Mouse (Mus musculus): ENCODE data around the gene Ptprg.
"Not testable (repeated sequence)": the region's sequence is repeated elsewhere in the genome, so short reads cannot be mapped to it uniquely, and the experiment has no call there.

Gene Ptprg

DNA sequence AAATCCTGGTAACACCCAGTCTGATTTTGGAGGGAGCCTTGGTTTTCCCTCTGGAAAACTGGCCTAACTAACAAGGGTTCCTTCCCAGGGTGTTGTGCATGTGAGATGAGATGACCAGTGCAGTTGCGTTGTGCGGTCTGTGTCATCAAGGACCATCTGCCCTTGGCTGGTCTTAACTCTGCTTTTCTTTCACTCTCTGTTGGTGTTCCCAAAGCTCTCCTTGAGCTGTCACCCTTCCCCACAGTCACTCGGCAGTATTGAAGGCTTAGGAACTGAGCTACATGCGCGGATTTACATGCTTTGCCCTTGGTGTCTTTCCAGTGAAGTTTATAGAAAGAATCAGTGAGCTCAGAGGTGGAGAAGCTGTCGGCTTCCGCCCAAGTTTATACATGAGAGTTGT lies 170.5 kb downstream of the Ptprg start:
- no peak for DNase-seq (ENCODE audit: extremely low read depth, low read depth, low spot score)

DNA sequence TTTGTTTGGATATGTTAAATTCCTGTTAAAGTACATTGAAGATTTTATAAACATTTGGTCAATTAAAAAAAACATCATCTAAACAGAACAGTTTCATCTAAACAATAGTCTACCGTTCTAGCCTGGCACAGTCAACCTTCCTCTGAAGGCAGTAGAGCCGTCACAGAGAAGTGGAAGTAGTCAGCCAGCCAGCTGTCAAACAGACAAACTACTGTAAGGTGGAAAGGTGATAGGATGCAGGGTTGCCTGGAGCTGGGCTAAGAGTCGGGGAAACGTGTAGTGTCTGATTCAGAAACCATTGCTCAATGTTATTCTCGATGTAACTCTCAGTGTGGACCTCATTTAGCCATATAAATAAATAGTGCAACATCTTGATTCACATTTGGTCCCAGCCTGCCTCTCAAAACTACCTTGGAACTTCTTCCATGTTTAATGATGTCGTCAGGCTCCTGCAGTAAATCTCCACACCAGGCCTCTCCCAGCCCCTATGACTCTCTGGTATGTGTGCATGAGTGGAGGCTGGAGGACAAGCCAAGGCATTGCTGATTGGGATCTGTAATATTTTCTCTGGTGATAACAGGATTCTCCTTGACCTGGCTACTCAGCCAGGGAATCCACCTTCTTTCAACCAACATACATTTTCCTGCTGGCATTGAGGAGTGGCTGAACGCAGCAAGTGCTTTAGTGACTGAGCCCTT lies 178.0 kb downstream of the Ptprg start:
- DNase-seq (ENCODE audit: extremely low read depth, low read depth, low spot score) = no peak

DNA sequence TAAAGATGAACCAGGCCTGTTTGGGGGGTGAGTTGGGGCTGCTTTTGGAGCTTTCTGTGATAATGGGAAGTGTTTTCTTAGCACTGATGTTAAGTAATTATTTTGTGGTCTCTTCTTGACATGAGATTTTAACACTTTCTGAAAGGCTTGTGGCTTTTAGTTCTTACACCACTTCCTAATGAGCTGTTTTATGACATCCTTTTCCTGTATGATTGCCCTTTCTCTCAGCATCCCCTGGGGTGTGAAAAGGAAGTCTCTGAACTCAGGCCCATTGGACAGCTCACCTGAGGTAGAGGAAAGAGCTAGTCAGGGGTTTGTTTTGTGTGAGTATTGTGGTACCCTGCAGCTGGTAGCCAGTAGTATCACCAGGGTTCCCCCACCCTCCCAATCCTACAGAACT lies 179.0 kb downstream of the Ptprg start:
- DNase-seq (ENCODE audit: extremely low read depth, low read depth, low spot score) = no peak

DNA sequence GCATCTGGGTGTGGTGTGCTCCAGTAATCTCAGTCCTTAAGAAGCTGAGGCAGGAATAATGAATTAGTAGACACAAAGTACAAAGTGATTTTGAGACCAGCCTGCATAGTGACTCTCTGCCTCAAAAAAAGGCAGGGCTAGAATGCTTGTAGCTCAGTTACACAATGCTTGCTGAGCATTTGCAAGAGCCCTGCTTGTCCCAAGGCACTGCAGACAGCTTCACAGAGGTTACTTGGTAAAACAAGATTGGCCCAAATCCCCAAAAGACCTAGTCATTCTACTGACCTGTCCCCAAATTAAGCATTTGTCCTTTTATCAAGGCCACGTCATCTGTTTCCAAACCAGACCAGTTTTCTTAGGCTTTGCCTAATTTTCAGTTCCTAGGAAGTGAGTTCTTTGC lies 190.4 kb downstream of the Ptprg start:
- no peak for DNase-seq (ENCODE audit: extremely low read depth, low read depth, low spot score)

DNA sequence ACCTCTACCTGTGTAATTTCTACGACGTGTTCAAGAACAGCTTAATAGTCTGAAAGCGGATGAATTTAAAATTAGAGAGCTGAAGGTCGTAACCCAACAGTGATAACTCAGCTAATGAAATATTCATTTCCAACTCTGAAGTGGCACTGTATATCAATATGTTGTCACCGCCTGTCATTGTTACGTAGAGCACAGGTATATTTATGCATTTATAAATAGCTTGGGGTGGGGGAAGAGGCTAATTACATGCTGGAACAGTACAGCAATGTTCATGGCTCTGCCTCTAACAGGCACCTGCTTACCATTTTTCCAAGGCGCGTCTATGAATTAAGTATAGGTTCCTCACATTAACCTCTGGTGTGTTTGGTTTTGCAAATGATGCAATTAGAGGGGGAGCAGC lies 199.3 kb downstream of the Ptprg start:
- no peak for DNase-seq (ENCODE audit: extremely low read depth, low read depth, low spot score)

DNA sequence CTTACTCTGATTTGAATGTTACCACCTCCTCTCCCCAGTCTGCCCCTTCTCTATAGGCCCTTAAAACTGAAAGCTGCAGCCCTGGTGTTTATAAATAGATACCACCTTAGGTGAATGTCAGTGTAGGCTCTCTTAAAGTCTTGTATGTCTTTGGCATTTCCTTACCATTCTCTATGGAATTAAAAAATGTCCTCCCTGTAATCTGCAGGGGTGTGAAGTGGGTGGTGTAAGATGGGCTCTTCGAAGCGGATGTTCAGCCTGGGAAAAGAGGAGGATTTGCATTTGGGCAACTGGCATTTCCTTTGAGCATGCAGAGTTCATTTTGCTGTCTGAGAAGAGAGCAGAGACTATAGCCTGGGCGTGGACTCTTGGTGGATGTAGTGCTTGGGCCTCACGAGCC lies 201.3 kb downstream of the Ptprg start:
- no peak for DNase-seq (ENCODE audit: extremely low read depth, low read depth, low spot score)

DNA sequence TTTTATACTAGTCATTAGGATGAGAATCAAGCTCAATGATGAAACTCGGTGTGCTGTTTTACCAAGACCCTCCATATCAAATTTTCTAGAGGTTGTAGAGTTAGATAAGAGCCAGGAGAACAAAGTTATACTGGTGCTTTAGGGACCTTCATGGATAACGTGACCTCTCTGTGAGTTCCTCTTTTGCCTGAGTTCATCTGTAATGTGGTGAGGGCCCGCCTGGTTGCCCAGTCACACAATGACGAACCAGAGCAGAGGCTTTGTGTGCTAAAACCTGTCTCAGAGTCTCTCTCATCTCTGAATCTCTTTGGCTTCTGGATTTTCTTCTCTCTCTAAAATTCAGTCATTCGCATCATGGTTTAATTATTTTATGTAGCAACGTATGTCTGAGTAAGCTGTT lies 204.9 kb downstream of the Ptprg start:
- DNase-seq (ENCODE audit: extremely low read depth, low read depth, low spot score) = no peak

DNA sequence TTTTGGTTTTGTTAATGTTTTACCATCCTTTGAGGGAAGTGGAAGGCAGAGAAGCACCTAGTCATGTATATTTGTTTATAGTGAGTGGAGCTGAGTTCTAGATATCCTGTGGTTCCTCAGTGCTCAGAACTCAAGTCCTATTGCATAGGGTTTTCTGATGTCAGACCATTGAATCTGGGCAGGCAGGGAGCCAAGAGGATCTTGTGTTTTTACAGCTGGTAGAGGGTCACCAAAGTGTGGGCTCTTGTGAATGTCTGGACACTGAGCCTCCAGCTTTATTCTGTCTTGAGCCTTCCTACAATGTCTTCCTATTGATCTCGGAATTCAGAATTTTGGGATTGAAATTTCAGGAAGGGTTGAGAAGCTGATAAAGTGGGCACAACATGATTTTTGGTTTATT lies 206.0 kb downstream of the Ptprg start:
- DNase-seq (ENCODE audit: extremely low read depth, low read depth, low spot score) = no peak

DNA sequence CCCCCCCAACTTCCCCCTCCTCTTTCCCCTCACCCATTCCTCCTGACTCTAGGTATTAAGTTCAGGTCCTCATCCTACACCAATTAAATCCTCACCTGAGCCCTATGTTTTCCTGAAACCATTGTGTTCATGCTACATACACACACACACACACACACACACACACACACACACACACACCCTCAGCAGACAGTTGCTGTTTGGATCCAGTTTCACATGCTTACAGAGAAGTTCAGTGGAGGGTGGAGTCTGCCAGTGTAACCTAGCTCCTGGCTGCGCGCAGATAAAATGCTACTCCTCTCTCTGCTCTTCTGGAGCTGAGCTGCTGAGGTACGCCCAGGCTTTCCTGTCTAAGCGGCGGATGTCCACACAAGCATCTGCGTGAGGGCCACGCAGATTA lies 209.7 kb downstream of the Ptprg start:
- DNase-seq (ENCODE audit: extremely low read depth, low read depth, low spot score) = no peak

DNA sequence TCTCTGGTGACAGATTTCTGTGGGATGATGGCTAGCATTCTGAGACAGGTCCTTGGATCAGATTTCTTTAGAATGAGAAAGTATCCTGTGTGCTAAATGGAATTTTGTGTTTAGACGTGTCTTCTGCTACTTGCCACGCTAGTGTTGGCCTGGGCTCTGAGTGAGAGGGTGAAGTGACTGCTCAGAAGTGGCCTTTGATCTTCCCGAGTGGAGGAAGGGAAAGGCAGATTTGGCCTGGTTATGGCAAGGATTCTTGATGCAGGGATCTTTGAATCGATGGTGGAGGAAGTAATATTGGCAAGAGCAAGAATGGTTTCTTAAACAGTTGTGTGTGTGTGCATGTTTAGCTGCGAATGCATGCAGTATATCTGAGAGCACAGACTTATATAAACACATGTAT lies 219.4 kb downstream of the Ptprg start:
- no peak for DNase-seq (ENCODE audit: extremely low read depth, low read depth, low spot score)

DNA sequence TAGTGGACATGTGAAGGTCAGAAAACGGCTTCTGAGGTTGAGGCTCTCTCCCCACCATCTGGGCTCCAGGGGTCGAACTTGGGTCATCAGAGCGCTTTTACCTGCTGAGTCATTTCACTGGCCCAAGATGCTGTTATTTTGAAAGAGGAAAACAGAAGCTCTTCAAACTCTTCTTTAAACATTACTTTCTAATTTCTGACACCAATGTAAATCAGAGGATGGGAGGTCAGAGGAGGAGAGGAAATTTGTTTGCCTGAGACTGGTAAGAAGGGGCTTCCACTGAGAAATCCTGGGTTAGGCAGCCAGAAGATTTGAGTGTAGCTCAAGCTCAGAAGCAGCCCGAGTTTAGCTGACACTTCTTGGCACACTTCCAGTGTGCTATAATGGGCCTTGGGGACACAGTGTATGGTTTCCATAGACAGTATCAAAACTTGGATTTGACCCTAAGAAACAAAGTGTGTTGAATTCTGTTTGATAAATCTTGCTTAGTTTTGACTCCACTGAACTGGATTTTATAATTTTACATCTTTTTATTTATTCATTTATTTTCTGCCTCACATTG lies 221.2 kb downstream of the Ptprg start:
- DNase-seq (ENCODE audit: extremely low read depth, low read depth, low spot score) = no peak

DNA sequence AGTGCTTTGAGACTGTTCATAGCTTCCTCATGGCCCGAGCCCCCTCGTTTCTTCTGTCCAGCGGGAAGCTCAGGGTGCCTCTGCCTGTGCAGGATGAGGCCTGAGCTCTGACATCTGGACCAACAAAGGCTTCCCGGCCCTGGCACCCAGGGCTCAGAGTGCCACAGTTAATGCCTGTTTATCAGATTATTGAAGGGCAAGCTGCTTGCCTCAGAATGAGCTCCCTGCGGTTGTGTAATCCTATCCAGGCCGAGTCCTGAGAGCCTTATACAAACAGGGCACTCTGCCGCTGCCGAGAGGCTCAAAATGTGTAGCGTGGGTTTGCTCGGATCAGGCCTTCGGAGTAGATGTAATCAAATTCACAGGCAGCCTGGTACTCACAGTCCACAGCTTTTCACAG lies 221.9 kb downstream of the Ptprg start:
- DNase-seq (ENCODE audit: extremely low read depth, low read depth, low spot score) = peak; percentile 85

DNA sequence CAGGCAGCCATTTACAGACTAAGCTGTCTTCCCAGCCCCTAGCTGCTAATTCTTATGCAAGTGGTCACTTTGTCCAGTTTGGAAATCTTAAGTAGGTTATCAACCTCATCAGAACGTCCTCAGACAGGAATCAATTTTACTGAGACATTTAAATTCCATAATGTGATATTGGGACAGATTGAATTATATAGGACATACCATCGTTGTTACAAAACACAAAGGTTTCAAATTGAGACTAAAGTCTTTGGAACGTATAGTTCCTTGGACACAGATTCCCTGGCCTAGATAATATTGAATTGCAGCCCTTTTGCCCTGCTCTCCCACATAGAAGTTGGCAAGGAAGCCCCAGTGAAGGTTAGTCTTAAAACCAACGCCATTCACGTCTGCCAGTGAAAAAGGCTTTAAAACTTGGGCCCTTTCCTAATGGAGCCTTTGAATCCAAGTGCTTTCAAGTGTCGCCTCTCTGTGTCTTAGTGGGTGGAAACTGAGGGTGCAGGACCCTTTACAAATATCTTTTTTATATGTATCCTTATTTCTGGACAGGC lies 222.7 kb downstream of the Ptprg start:
- peak; percentile 85 for DNase-seq (ENCODE audit: extremely low read depth, low read depth, low spot score)

DNA sequence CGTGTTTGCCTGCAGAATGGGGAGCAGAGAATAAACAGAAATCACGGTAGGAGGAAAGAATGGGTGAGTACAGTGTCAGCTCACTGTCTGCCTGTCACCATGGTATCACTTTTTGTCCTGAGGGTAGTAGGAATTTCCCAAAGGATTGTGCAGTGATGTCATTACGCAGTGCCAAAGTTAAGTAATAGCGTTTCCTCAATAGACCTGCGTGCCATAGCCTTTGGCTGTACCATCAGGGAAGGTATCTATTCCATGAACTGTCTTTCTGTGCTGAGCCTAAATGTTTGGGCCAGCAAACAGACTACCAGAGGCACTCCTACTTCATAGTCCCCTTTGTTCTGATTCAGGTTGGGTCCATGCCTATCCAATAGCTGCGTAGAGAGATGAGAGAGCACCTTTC lies 223.2 kb downstream of the Ptprg start:
- peak; percentile 69 for DNase-seq (ENCODE audit: extremely low read depth, low read depth, low spot score)

DNA sequence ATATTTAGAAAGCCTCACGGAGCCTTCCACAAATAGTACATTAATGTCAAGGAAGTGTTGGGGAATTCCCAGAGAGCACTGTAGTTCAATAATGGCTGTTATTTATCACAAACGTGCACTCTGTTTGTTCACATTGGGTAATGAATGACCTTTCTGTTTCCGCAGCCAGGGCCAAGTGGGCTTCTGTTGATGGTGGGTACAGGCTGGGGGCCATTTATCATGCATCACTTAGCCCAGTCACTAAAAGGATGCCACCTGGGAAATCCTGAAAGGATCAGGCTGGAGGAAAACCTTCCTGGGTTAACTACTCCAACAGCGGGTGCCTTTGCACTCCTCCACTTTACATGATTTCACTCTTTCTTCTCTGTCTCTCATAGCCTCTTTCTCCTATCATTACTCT lies 237.9 kb downstream of the Ptprg start:
- no peak for DNase-seq (ENCODE audit: extremely low read depth, low read depth, low spot score)

DNA sequence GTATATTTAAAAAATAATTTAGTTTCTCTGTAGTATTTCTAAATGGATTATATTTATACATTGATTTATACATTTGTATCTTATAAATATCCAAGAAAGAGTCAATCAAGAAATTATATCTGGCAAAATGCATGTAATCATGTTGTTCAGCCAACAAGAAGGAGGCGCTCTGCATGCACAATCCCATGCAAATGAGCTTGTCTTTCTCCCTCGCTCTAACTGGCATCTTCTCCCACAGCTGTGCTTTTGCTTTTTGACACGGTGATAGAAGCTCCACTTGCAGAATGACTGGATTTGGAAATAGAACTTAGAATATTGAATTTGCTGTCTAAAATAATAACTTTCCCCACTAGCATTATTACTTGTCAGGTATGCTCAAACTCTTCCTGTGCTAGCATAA lies 240.5 kb downstream of the Ptprg start:
- no peak for DNase-seq (ENCODE audit: extremely low read depth, low read depth, low spot score)

DNA sequence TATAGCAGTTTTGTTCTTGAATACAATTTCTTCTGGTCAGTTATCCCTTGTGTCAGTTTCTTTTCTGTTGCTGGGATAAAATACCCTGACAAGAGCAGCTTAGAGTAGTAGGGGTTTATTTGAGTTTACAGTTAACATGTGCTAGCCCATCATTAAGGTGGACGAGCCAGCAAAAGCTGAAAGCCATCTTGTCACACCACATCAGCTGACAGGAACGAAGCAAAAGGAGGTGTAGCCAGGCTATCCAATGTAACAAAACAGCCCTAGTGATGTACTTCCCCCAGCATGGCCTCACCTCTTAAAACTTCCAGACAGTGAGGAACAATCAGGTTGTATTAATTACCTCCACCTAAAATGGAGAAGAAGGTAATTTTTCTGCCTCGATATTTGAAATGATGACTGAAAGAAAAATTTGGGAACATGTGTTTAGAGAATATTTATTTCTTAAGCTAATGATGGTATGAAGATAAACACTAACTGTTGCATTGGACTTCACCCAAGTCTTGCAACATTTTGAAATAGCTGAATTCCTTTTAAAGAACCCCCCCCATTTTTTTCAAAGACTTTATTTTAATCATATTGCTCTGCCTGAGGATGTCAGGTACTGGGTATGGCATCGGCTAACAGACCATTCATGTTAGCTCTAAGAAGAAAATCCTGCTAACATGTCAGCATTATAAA lies 249.2 kb downstream of the Ptprg start:
- no peak for DNase-seq (ENCODE audit: extremely low read depth, low read depth, low spot score)

DNA sequence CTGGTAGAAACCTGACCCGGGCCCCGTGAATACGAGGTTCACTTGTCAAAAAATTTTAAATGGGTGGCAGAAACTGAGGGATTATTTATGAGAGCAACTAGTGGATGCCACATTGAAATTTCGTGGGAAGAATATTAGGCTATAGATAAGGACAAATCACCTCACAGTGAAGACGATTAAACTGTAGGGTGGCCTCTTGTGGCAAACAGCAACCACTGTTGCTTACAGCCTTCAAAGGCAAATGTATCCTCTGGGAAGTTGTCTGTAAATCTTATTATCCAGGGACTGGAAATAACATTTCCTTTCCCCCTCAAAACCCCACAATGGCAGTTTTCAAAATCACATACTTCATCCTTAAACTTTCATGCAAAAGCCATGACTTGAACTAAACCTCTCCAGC lies 253.3 kb downstream of the Ptprg start:
- DNase-seq (ENCODE audit: extremely low read depth, low read depth, low spot score) = no peak

DNA sequence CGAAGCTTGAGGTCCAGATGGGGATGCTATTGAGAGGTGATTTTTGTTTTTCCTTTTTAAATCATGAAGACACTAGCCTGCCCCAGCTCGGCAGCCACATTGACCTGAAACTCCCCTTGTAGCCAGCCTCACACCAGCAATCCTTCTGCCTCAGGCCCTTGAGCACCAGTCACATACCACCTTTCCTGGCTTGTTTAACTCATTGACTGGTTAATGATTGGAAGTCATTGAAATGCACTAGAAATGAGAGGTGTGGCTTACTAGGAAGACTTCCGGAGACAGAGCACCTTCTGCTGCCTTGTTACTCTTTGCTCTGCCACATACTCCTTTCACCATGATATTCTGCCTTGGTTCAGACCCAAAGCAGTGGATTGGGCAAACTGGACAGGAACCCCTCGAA lies 254.1 kb downstream of the Ptprg start:
- no peak for DNase-seq (ENCODE audit: extremely low read depth, low read depth, low spot score)

DNA sequence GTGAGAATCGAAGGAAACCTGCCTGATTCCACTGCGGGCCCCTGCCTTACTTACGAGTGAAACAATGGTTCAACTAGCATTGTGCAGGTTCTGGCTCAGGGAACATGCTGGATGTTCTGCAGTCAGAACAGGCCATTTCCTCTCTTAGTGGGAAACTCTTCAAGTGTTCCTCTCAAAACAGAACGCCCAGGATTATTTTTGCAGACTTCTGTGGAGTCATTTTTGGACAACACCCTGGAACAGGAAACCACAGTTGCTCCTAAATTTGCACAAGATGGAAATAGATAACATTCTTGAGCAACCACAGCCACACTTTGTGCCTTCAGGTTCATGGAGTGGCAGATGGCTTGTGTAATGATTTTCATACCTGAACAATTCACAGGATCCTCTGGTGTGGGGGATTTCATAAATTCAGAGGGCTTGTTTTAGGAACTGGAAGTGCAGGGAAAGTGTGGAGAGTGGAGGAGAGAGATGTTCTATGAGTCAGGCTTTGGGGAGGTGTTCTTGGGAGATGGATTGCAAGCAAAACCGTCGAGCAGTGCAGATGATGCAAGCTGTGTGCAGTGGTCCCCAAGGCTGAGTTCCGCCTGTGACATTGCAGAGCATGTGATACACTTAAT lies 257.9 kb downstream of the Ptprg start:
- peak; percentile 21 for DNase-seq (ENCODE audit: extremely low read depth, low read depth, low spot score)

DNA sequence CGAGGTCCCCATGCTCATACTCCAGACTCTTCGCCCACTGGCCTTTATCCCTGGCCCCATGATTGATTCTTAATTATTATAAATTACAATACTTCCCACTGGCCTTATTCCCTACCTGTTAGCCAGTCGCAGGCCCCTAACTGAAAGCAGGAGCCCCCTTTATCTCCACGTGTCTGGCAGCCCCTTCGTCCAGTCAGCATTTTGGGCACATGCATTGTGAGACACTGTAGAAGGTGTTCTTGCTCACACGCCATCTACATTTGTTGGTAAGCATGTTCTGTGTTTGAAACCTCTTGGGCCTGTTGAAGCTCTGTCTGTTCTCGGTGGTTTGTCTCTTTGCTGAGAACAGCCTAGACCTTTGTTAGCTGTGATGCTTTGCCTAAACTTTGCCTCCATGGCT lies 259.0 kb downstream of the Ptprg start:
- DNase-seq (ENCODE audit: extremely low read depth, low read depth, low spot score) = no peak

DNA sequence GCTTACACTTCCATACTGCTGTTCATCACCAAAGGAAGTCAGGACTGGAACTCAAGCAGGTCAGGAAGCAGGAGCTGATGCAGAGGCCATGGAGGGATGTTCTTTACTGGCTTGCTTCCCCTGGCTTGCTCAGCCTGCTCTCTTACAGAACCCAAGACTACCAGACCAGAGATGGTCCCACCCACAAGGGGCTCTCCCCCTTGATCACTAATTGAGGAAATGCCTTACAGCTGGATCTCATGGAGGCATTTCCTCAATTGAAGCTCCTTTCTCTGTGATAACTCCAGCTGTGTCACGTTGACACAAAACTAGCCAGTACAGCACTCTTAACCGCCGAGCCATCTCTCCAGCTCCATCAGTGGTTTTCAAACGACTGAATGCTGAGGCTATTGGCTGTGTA lies 261.5 kb downstream of the Ptprg start:
- not testable (repeated sequence) for DNase-seq (ENCODE audit: extremely low read depth, low read depth, low spot score)
